22 mouse cellular contexts compared by ENCODE assay signal in the genomic region with DNA sequence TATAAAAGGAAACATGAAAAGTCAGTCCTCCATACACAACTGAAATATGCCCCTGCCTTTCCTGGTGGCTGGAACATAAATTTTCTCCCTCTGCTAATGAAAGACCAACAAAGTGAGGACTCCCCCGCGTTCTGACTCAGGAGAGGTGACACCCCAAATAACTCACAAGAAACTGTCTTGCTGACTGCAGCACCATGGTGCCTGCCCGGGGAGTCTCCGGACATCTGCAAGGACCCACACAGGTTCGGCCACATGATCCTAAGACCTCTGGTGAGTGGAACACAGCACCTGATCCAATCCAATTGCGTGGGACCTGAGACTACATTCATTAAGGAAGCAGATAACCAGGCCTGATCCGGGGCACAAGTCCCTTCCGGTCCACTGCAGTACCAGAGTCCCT.
DNase-seq lines count a peak whose midpoint lies in the region; ATAC-seq and TF ChIP-seq lines count a peak whose summit lies in the region.
"Had no signal": no experiment of that assay in that cellular context is flagged by ENCODE, and none has a peak within 500 bp of the region (broad histone marks: within the 10 kb centered on the region; RNA-seq: fewer than 3 reads in every experiment).

No protein-coding gene starts in this region.

- H3K9me3 ChIP-seq in kidney, embryonic 15.5 days (replicated peaks): no peaks in the 10 kb centered on the region
- H3K9me3 ChIP-seq in kidney, embryonic 14.5 days (ENCODE audit: control insufficient read depth, low read length): no peaks in the 10 kb centered on the region
- no peaks in the 10 kb centered on the region for H3K9me3 ChIP-seq in kidney, postnatal 0 days (replicated peaks; ENCODE audit: low read length)
- peaks cover 14% of the 10 kb centered on the region for H3K9me3 ChIP-seq in liver, embryonic 12.5 days (replicated peaks)
- H3K9me3 ChIP-seq: G1E had no signal

- 76% methylated on average over 8 of the region's 8 CpGs for WGBS in kidney, embryonic 15.5 days
- WGBS in kidney, embryonic 14.5 days: 74% methylated on average over 8 of the region's 8 CpGs
- 61% methylated on average over 8 of the region's 8 CpGs for WGBS in kidney, postnatal 0 days
- 63% methylated on average over 8 of the region's 8 CpGs for WGBS in kidney, adult 2 months
- 73% methylated on average over 8 of the region's 8 CpGs for WGBS in liver, embryonic 12.5 days (ENCODE audit: insufficient replicate concordance)

- no peak for TF ChIP-seq POLR2A in kidney, adult 2 months (IDR thresholded peaks at IDR 0.05; ENCODE audit: low read depth, low read length)

- H3K36me3 ChIP-seq in kidney, embryonic 15.5 days: no peaks in the 10 kb centered on the region
- H3K36me3 ChIP-seq in kidney, embryonic 14.5 days (ENCODE audit: control insufficient read depth, insufficient read depth, low read length): no peaks in the 10 kb centered on the region
- H3K36me3 ChIP-seq in kidney, postnatal 0 days (ENCODE audit: insufficient read depth, low read length): no peaks in the 10 kb centered on the region
- no peaks in the 10 kb centered on the region for H3K36me3 ChIP-seq in kidney, adult 2 months (ENCODE audit: control insufficient read depth, insufficient read depth, low read length)
- no peaks in the 10 kb centered on the region for H3K36me3 ChIP-seq in liver, embryonic 12.5 days
- H3K36me3 ChIP-seq: G1E had no signal

- TF ChIP-seq CTCF in kidney, postnatal 0 days (IDR thresholded peaks at IDR 0.05; ENCODE audit: low read depth): no peak
- no peak for TF ChIP-seq CTCF in kidney, adult 2 months (conservative IDR thresholded peaks at IDR 0.05; ENCODE audit: insufficient read depth, insufficient read length, low read depth, low read length)

- no peak overlapping the region for H3K4me2 ChIP-seq in kidney, embryonic 15.5 days
- H3K4me2 ChIP-seq in kidney, embryonic 14.5 days (replicated peaks; ENCODE audit: low read depth, low read length): no peak overlapping the region
- H3K4me2 ChIP-seq in kidney, postnatal 0 days (ENCODE audit: low read length): no peak overlapping the region
- H3K4me2 ChIP-seq in liver, embryonic 12.5 days: no peak overlapping the region

- no peaks in the 10 kb centered on the region for H3K4me1 ChIP-seq in kidney, embryonic 15.5 days
- H3K4me1 ChIP-seq in kidney, embryonic 14.5 days (ENCODE audit: control insufficient read depth, insufficient read depth, low read length): no peaks in the 10 kb centered on the region
- H3K4me1 ChIP-seq in kidney, postnatal 0 days (replicated peaks; ENCODE audit: insufficient read depth, low read length): no peaks in the 10 kb centered on the region
- H3K4me1 ChIP-seq in kidney, adult 2 months (ENCODE audit: control insufficient read depth, insufficient read depth, low read length): no peaks in the 10 kb centered on the region
- H3K4me1 ChIP-seq in liver, embryonic 12.5 days: no peaks in the 10 kb centered on the region

- ATAC-seq in kidney, embryonic 15.5 days (replicated peaks; ENCODE audit: low FRiP score): 0 out of 2 replicates have a peak, but pooled peaks have one; percentile 58
- ATAC-seq in kidney, embryonic 14.5 days (ENCODE audit: low FRiP score, low TSS enrichment): no peak
- peak; percentile 74 for ATAC-seq in kidney, postnatal 0 days (replicated peaks; ENCODE audit: low FRiP score, low read depth)
- no peak for ATAC-seq in liver, embryonic 12.5 days
- ATAC-seq: activated CD4-positive, CD25-positive, alpha-beta regulatory T cell, adult 4 months; CD4-positive, CD25-positive, alpha-beta regulatory T cell, adult 4 months; Patski had no signal

- DNase-seq in heart, adult 11 months: peak; percentile 53
- no peak for DNase-seq in heart, postnatal 4 days
- DNase-seq in kidney, postnatal 0 days (ENCODE audit: low spot score): peak; percentile 22
- no peak for DNase-seq in kidney, adult 2 months
- DNase-seq in liver: peak; percentile 1
- DNase-seq: adrenal gland, adult 2 months; adrenal gland, adult 8-10 months; adrenal gland, postnatal 10 days; adrenal gland, postnatal 14 days; adrenal gland, postnatal 25 days; adrenal gland, postnatal 36 days; B cell, adult 2 months; cerebellum, adult 11 months; cerebellum, adult 11-12 months had no signal

- H3K9ac ChIP-seq in kidney, embryonic 15.5 days: no peak overlapping the region
- H3K9ac ChIP-seq in kidney, embryonic 14.5 days (ENCODE audit: low read depth, low read length): no peak overlapping the region
- no peak overlapping the region for H3K9ac ChIP-seq in kidney, postnatal 0 days (ENCODE audit: low read depth, low read length)
- no peak overlapping the region for H3K9ac ChIP-seq in liver, embryonic 12.5 days

- H3K27me3 ChIP-seq in kidney, embryonic 15.5 days: no peaks in the 10 kb centered on the region
- no peaks in the 10 kb centered on the region for H3K27me3 ChIP-seq in kidney, embryonic 14.5 days (ENCODE audit: control insufficient read depth, insufficient read depth, low read length)
- no peaks in the 10 kb centered on the region for H3K27me3 ChIP-seq in kidney, postnatal 0 days (ENCODE audit: insufficient read depth, low read length)
- no peaks in the 10 kb centered on the region for H3K27me3 ChIP-seq in kidney, adult 2 months (replicated peaks; ENCODE audit: control insufficient read depth, insufficient read depth, low read length)
- no peaks in the 10 kb centered on the region for H3K27me3 ChIP-seq in liver, embryonic 12.5 days (replicated peaks)
- H3K27me3 ChIP-seq: CH12.LX, Patski had no signal

- H3K27ac ChIP-seq in kidney, embryonic 15.5 days: no peak overlapping the region
- H3K27ac ChIP-seq in kidney, embryonic 14.5 days (ENCODE audit: low read depth, low read length): no peak overlapping the region
- H3K27ac ChIP-seq in kidney, postnatal 0 days: no peak overlapping the region
- H3K27ac ChIP-seq in kidney, adult 2 months (ENCODE audit: insufficient read depth, low read depth, low read length): no peak overlapping the region
- H3K27ac ChIP-seq in liver, embryonic 12.5 days: no peak overlapping the region

- H3K4me3 ChIP-seq in kidney, embryonic 15.5 days (replicated peaks): no peak overlapping the region
- H3K4me3 ChIP-seq in kidney, embryonic 14.5 days (ENCODE audit: low read length): no peak overlapping the region
- no peak overlapping the region for H3K4me3 ChIP-seq in kidney, postnatal 0 days (replicated peaks; ENCODE audit: low read depth, low read length)
- H3K4me3 ChIP-seq in kidney, adult 2 months (ENCODE audit: insufficient read depth, low read depth, low read length): no peak overlapping the region
- no peak overlapping the region for H3K4me3 ChIP-seq in liver, embryonic 12.5 days

Comparison
In these comparisons a context has a peak if more than half of its experiments do, and no peak if none do; other contexts are left out.
1. DNase-seq: peak in heart, adult 11 months (single experiment), kidney, postnatal 0 days (single experiment) and liver (single experiment); none in heart, postnatal 4 days (single experiment) and kidney, adult 2 months (single experiment).
2. ATAC-seq: peak in kidney, embryonic 15.5 days (single experiment) and kidney, postnatal 0 days (single experiment); none in kidney, embryonic 14.5 days (single experiment) and liver, embryonic 12.5 days (single experiment).